Mouse (Mus musculus) myocyte (in vitro differentiated cells): ENCODE measurements around the gene Slc25a28.

ENCODE experiments used
- CEBPB ChIP-seq: IDR thresholded peaks from 2 replicates; pipeline ENCODE4 v1.6.1; 2011; ENCODE audit warnings: mild to moderate bottlenecking, moderate library complexity; ENCODE audit not compliant: poor library complexity, insufficient read depth, severe bottlenecking
- MAX ChIP-seq: IDR thresholded peaks from one replicate; pipeline ENCODE4 v1.6.1; 2011; ENCODE audit warnings: low read depth, mild to moderate bottlenecking, control low read depth
- MYOD1 ChIP-seq, 3 experiments: IDR thresholded peaks; one replicate each; pipeline ENCODE4 v1.6.1; 2011; ENCODE audit warnings: control low read depth in 2 of 3, low read depth in 2 of 3, mild to moderate bottlenecking in 2 of 3, moderate library complexity in 1 of 3; ENCODE audit not compliant: insufficient read length in 2 of 3, control insufficient read depth in 1 of 3
- MYOG ChIP-seq, 3 experiments: IDR thresholded peaks; one replicate each; pipeline ENCODE4 v1.6.1; 2011; ENCODE audit warnings: control low read depth in 2 of 3, low read depth in 2 of 3, mild to moderate bottlenecking in 2 of 3; ENCODE audit not compliant: insufficient read length in 2 of 3, control insufficient read depth in 1 of 3, insufficient read depth in 1 of 3
- POLR2A ChIP-seq: IDR thresholded peaks from one replicate; pipeline ENCODE4 v1.6.1; 2011; ENCODE audit warnings: low read depth, mild to moderate bottlenecking, control low read depth, moderate library complexity; ENCODE audit not compliant: insufficient read length
- POLR2AphosphoS2 ChIP-seq: IDR thresholded peaks from one replicate; pipeline ENCODE4 v1.6.1; 2011; ENCODE audit warnings: low read depth, control low read depth; ENCODE audit not compliant: insufficient read length
- TCF12 ChIP-seq: IDR thresholded peaks from one replicate; pipeline ENCODE4 v1.6.1; 2011; ENCODE audit warnings: mild to moderate bottlenecking, control low read depth; ENCODE audit not compliant: poor library complexity, insufficient read depth, severe bottlenecking
- TCF3 ChIP-seq: IDR thresholded peaks from one replicate; pipeline ENCODE4 v1.6.1; 2011; ENCODE audit warnings: low read depth, control low read depth; ENCODE audit not compliant: insufficient read length
- USF1 ChIP-seq: IDR thresholded peaks from one replicate; pipeline ENCODE4 v1.6.1; 2011; ENCODE audit warnings: low read depth, mild to moderate bottlenecking, control low read depth, moderate library complexity

DNA sequence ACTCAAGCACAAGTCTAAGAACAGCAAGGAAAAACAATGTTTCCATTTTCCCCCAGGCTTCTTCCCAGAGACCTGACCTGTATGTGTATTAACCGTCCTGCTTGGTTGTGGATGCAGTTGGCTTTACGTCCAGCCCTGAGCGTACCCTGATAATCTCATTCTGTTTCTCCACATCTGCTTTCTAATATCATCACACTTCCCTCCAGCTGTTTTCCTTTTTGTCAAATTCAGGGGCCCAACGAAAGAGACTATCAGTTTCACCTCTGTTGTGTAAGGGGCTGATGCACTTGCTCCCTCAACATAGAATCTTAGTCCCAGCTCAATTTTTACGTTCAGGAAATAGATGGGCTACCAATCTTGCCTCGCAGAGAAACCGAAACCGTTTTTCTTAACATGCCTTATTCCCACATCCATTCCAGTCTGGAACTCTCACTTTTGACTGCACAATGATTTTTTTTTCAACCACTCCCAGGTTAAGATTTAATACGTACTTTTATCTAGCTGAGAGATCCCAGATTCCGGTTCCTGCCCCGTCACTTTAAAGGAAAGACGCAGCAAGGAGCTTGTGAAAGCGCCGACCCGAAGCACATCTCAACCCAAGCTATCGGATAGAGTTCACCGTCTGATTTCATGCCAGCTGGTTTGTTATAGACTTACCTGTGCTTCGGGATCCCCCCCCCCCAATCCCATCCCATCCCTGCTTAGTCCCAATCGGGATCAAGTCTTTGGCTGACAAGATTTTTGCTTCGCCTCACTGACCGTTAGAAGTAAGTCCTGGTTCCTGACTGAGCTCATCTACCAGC is 967 bp downstream of the Slc25a28 start:
- TF ChIP-seq POLR2A (no peak), CEBPB (no peak), MAX (no peak), TCF12 (no peak), POLR2AphosphoS2 (no peak), MYOD1 (IDR thresholded peaks at IDR 0.05; ENCODE audit: control insufficient read depth in 1 of 3, insufficient read length in 2 of 3, low read depth in 2 of 3) (no peak), TCF3 (no peak), MYOG (IDR thresholded peaks at IDR 0.05; ENCODE audit: control insufficient read depth in 1 of 3, insufficient read depth in 1 of 3, insufficient read length in 2 of 3, low read depth in 2 of 3) (no peak), USF1 (no peak)
